Mouse (Mus musculus) B cell, adult 2 months (primary cell): ENCODE results near the gene Acot10.
"Not testable (repeated sequence)": the region's sequence is repeated elsewhere in the genome, so short reads cannot be mapped to it uniquely, and the experiment has no call there.

Source experiments
- DNase-seq, 2 experiments: peaks; one replicate each; pipeline ENCODE4 v3.0.0; 2022

Gene Acot10

GRCm38 (mm10) chr15:20666650-20667049 lies at the start of gene Acot10:
Gene Acot10, minus strand, starts transcription at chr15:20666750.
- no peak for DNase-seq

GRCm38 (mm10) chr15:20711859-20712258 lies 45.3 kb upstream of the Acot10 start:
- DNase-seq = no peak

GRCm38 (mm10) chr15:20696229-20696628 lies 29.7 kb upstream of the Acot10 start:
- DNase-seq = no peak

- DNase-seq = no peak
These were observed 17.6 kb upstream of the Acot10 start for GRCm38 (mm10) chr15:20684200-20684599.

DNA sequence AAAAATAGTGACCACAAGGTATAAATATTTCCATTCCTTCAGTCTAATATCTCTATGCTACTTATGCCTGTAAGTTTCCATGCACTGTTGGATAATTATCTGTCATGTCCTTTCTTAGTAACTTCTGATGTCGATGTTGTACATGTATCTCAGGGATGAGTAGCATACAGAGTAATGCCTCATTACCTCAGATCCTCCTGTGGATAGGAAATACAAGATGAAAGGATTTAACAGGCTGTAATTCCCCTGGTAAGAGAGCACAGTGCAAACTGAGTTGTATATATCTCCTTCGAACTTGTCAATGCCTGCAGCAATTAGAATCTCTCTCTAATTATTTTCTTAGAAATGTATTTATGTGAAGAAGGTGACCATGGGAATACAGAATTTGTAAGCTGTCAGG lies 16.2 kb upstream of the Acot10 start:
- no peak for DNase-seq

DNA sequence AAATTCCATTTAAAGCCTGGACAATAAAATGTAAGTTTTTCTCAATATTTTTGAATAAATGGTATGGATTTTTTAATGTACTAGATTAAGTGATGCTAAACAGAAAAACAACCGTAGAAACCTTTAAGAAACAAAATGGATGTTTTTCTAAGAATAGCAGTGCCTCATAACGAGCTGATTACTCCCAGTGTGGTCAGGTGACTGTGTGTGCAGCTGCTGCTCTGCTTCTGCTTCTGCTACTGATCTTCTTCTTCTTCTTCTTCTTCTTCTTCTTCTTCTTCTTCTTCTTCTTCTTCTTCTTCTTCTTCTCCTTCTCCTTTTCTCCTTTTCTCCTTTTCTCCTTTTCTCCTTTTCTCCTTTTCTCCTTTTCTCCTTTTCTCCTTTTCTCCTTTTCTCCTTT lies 3.0 kb upstream of the Acot10 start:
- DNase-seq = not testable (repeated sequence)

- DNase-seq = no peak
These were observed 1.4 kb upstream of the Acot10 start for GRCm38 (mm10) chr15:20667989-20668388.

GRCm38 (mm10) chr15:20667350-20667749 lies 800 bp upstream of the Acot10 start:
- no peak for DNase-seq

- DNase-seq = no peak
These were observed 6.3 kb downstream of the Acot10 start for GRCm38 (mm10) chr15:20660221-20660620.

GRCm38 (mm10) chr15:20642905-20643414 lies 23.6 kb downstream of the Acot10 start:
- DNase-seq = no peak

DNA sequence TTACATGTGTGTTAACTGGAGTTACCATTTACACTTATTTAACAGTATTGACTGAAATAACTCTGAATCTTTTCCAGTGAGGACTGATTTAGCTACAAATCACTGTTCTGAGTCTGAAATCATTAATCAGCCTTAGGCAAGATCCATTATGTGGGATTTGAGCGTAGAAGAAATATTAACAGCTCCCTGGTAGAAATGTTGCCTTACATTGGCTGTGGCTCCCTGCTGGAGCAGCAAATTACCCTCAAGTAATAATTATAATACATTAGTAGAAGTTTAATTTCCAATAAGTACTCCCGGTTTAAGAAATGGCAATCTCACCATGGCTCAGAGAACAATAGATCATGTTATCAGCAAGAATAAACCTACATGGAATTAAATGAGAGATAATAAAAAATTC lies 27.4 kb downstream of the Acot10 start:
- no peak for DNase-seq

DNA sequence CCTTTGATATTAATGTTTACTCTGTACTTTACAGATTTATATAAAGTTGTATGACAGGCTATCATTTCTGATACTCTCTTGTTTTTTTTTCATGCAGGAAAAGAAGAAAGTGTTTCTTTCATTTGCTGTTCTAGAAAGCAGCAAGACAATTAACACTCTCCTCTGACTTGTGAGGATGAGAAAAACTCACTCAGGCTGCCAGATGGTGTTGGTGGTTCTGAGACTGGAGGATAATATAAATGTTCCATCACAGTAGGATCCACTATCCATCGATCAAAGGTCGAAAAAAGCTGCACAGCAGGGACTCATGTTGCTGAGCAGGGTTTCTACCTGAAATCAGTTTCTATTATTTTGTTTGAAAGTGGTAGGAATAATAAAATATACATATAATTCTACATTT lies 32.0 kb downstream of the Acot10 start:
- DNase-seq = no peak
